Mouse (Mus musculus) urinary bladder, postnatal 4 days (tissue): ENCODE data around the gene Nfe2l3.

ENCODE experiments used
- DNase-seq, 2 experiments: peaks; one replicate each; pipeline ENCODE4 v3.0.0; 2021 to 2022; ENCODE audit warnings: low spot score in 2 of 2

Gene Nfe2l3

DNA sequence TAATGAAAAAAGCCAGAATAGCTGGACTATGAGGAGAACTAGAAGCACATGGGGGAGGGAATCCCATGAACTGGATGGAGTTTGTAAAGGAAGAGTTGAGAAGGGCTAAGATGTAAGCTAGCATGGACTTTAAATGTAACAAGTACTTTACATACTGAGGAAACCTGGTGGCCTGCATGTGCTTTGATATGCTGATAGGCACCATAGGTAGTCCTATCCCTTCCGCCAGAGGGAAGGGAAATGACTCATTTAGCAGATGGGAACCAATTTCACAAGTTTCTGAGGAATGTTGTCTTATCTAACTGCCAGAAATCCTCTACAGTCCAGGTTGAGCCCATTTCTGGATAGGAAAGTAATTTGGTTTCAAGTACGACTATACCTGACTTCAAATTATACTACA is 53.2 kb downstream of the Nfe2l3 start:
- no peak for DNase-seq

DNA sequence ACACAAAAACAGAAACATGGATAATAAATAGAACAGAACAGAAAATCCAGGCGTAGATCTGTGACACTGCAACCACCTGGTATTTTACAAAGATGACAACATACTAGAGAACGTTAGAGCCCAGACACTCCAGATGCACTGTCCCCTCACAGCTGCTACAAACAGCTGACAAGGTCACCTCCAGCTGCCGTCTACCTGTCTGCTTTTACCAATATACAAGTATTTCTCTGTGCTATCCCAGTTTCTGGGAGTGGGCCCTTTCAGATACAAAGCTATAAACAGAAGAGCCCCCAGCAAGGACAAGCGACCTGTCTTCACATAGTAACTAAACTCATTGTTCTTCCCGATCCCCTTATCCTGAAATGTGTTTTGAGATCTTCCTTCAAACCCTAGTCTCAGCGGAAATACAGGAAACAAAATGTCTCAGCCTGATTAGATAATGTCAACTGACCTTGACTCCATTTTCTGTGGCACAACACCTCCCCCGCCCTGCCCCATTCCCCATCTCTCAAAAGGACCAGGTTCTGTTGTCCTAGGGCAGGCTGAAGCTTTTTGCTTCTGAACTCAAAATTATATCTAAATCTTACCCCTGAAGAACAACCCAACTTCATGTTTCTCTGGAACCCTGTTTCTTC is 53.7 kb downstream of the Nfe2l3 start:
- no peak for DNase-seq

DNA sequence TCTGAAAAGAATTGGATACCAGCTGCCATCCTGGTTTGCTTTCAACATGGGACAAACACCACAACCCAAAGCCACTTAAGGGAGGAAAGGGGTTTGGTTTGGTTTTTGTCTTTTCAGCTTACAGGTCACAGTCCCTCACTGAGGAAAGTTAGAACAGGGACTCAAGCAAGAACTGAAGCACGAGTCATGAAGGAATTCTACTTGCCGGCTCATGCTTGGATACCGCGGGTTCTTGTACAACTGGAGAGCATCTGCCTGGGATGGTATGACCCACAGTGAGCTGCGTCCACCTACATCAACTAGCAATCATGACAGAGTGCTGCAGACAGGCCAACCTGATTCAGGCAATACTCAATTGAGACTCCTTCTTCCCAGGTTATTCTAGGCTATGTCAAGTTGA is 54.3 kb downstream of the Nfe2l3 start:
- no peak for DNase-seq

DNA sequence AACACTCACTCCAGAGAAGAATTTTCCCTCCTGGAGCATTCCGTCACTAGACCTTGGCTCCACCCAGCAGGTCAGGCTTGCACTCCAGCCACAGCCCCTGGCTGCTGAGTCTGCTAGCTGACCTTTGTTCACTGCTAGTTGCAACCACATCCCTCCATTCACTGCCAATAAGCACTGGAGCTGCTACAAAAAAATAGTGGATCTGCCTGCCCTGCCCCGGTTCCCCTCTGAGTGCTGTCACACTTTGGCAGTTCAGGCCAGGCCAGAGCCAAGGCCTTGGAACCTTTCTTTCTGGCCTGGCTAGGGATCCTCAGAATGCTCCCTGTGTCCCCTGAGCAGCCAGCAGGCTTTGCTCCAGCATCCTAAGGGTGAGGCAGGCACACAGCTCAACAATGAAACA is 57.3 kb downstream of the Nfe2l3 start:
- DNase-seq, result peak in 1 of 2 experiments; percentile 32

DNA sequence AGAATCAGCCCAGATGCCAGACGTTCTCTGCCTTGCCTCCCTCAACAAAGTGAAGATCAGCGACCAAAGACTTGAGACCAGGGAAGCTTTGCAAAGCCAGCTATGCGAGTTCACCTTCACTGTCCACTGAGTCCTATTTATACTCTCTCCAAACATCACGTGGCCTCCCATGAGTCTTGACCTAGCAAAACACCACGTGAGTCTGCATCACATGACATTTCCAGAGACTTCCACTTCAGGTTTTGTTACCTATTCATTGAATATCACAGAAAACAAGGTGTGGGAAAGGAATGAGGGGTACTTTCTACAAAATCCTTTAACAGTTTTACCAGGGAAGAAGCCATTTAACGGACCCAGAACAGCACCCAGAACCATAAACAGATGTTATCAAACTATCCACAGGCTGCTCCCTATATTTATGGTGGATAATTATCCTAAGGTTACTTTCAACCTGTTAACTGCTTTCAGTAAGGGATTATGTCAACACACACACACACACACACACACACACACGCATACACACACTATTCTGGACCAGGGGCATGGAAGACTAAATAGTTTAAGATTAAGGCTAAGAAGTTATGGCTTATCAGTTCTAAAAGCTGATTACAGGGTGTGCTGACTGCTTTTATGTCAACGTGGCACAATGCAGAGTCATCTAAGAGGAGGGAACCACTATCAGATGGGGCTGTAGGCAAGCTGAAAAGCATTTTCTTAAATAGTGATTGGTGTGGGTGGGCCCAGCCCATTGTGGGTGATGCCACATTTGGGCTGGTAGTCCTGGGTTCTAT is 65.0 kb downstream of the Nfe2l3 start:
- DNase-seq, result no peak

DNA sequence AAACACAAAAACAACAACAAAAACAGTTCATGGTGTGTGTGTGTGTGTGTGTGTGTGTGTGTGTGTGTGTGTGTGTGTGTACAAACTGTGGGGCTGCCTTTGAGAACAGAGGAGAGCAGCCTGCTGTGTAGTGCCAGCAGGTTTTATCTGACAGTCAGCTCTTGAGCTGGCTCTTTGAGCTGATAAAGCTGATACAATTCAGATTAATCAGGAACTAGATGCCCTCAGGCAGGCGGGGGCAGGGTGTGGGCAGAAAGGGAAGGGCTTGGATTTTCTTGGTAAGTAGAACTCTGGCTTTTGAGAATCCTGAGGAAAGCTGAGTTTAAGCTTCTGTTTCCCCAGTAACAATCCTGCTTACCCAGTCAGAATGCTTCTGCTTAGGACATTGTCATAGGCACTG is 73.2 kb downstream of the Nfe2l3 start:
- DNase-seq, result no peak

DNA sequence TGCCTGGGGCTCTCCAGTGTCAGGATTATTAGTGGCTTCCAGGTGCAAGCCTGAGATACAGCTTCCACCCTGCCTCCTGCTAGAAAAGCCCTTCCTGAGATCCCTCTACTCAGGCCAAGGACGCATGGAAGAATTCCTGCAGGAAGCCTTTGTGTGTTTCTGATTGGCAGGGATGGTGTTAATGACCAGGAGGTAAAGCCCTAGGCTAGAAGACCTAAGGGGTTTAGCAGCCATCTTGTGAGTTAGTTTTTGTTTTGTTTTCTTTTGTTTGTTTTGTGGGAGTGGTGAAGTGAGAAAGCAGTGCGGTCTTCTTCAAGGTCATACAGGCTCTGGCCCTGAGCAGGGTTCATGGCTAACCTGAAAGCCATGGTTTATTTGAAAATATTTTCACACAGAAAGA is 75.1 kb downstream of the Nfe2l3 start:
- no peak for DNase-seq
